Mouse (Mus musculus): ENCODE results near the gene Gps2. TPM values are rescaled to one million over a fixed set of nuclear protein-coding genes. Genes with fewer than 3 reads are reported as not detected.

The Gps2 gene
- polyA plus RNA-seq (2012; rRNA removed) = 83.1 and 141 TPM in 2 replicates

DNA sequence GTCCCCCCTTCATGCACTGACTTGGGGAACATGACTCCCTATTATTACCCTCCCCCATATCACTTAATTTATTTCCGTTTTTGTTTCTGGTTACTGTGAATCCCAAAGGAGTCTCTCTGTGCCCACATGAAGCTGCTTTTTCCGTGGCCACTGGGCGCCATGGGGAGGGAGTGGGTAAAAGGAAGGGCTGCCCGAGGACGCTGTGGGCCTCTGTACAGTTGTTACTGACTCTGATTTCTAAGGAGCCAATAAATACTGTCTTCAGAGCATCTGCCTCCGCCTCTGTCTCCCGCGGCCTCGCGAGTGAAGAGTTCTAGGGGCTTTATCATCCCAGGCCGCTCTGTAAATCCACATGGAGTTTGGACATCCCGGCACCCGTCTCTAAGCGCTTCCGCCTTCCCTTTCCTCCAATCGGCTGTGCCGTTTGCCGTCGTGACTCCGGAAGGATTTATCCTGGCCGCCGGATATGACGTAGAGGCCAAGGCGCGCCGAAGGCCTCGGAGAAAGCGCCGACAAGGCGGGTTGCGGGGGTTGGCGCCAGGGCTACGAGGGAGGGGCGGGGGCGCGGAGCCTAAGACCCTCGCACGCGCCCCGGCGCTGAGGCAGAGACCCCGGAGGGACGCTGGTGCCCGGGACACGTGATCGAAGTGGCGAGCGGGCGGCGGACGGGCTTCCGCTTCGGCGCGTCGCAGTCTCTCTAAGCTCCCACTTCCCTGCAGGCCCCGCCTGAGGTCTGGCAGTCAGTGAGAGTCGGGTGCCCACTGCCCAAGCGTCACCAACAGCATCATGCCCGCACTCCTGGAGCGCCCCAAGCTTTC lies at the start of gene Gps2:
Gps2 (plus strand) TSS at position 335 of the 818 bp plus-strand sequence.

DNA sequence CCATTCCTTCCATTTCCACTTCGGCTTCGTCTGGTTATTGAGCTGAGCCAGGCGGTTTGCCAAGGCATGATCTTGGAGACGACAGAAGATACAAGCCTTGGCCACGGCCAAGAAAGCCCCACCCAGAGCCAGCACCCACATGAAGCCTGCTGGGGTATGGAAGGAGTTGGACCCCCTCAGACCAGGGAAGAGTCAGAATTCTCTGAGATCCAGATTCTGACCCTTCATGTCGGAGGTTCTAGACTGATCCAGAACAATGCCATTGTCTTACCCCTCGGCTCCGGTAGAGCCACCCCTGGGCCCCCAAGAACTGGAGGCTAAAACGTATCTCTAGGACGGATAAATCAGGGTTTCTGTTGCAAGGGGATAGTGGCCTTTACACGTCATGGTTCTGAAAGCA lies 35.8 kb upstream of the Gps2 start, which contains the start of gene Tmem95:
Tmem95 (minus strand) TSS at position 141 of the 400 bp plus-strand sequence.

DNA sequence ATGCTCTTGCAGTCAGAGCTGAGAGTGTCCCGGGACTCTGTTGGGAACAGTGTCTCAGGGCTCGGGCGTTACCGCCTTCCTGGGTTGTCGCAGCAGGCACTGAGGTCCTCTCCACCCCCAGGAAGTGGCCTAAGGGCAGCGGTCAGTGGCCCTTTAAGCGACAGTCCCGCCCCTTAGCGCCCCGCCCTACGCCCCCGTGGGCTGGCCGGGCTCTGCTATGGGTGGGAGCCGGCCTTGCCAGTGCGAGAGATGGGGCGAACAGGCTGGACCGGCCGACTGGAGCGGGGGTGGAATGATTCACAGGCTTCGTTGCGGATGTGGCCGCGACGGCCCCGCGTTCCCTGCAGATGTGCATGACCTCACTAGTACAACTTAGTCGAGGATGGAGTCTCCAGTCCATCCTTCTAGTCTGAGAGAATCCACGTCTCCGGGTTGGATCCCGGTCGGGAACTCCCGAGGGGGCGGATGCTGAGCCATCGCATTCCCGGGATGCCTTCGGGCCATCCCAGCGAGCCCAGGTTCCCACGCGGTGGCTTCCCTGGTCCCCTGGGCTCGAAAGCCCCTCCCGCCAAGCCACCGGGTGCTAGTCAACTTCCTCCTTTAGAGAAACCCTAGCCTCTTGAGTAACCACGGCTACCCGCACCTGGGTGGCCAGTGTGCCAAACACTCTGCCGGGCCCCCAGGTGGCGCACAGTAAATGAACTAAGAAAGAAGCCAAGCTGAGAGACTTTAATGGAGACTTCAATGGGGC lies 32.7 kb upstream of the Gps2 start, which contains the start of gene Kctd11:
Kctd11 (minus strand) TSS at position 554 of the 751 bp plus-strand sequence.

DNA sequence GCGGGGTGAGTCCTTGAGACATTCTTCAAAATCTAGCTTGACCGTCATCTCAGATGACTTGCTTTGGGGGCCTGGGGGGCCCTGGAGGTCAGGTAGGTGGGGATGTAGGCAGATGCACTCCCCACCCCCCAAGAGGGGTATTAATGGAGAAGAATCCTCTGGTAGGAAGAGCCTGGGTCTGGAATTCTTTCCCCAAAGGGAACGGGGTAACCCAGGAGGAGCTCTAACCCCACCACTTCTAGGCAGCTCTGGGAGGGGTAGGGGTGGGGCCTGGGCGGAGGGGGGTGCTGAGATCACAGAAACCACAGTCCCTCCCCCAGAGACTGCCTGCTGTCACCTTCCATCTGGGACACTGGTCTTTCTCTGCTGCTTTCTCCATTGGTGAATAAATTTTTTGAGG lies 18.4 kb upstream of the Gps2 start, which contains the start of gene Acap1:
Acap1 (minus strand) TSS at position 249 of the 400 bp plus-strand sequence.

DNA sequence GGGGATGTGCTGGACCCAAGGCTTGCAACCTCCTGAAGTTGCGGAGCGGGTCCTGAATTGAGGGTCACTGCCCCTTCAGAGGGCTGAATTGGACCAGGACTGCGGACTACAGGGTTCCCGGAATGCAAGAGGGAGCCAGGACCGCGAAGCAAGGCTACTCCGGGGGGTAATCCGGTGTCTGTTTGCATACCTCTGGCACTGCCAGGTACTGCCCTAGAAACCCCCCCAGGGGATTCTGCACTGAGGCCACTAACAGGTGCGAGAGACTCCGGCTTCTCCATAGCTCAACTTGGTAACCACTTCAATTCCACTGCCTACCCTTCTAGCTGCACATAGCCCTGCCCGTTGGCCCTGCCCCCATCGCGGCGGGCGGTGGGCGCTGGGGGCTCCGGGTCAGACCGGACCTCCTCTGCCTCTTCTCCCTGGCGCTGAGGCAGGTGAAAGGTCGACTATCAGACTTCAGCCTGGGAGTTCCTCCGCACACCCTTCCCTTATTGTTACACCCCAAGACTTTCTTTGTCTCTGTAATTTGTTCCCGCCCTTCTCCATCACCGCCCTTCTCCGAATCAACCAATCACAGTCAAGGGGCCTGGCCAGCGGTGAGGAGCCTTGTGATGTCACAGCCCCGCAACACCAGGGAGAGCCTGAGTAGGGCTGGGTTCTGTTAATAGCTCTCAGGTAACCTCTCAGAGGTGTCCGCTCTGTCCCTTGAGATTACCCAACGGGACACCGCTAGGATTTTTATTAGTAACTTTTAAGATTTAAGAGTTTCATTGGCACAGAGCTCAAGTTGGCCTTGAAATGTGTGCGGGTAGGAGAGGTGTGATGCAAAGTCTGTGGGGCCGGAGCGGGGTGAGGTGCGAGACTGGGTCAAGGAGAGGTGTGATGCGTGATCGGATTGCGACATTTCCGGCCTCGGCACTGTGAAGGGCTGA lies 12.9 kb upstream of the Gps2 start, which contains the start of the genes 2810408A11Rik and Neurl4:
2810408A11Rik (minus strand) TSS at position 517 of the 935 bp plus-strand sequence.
Neurl4 (plus strand) TSS at position 602 of the 935 bp plus-strand sequence.

DNA sequence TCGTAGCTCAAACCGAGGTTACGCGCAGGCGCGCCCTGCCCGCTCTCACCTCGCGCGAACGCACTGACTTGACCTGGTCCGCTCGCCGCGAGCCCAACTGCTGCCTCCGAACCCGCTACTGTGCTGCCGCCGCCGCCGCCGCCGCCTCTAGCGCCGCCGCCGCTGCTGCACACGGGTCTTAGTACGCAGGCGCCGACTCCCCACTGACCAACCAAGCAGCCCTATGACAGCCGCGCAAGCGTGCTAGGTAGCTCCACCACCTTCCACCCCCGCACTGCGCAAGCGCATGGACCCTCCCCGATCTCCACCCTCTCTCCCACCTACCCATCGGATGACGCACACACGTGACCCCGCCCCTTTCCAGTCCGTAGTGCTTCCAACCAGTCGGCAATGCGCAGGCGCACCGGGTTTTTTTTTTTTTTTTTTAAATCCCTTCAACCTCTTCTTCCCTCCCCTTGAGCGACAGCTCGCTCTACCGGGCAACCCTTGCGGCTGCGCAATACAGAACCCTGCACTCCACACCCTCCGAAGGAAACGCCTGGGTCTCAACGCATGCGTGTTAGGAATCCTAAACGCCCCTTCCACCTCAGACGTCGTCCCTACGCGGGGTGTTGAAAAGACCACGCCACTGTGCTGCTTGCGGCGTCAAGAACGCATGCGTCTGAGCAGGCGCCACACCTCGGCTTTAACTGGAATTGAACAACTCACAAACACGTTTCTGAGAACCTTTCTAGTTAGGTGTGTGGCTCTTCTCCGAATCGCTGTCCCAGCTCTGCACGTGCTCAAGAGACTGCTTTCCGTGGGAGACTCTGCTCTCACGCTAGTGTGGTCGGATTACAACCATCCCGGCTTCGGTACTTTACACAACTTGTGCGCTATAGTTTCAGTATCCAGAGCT lies 7.7 kb downstream of the Gps2 start, which contains the start of gene Eif5a:
Eif5a (minus strand) TSS at position 845 of the 898 bp plus-strand sequence.

DNA sequence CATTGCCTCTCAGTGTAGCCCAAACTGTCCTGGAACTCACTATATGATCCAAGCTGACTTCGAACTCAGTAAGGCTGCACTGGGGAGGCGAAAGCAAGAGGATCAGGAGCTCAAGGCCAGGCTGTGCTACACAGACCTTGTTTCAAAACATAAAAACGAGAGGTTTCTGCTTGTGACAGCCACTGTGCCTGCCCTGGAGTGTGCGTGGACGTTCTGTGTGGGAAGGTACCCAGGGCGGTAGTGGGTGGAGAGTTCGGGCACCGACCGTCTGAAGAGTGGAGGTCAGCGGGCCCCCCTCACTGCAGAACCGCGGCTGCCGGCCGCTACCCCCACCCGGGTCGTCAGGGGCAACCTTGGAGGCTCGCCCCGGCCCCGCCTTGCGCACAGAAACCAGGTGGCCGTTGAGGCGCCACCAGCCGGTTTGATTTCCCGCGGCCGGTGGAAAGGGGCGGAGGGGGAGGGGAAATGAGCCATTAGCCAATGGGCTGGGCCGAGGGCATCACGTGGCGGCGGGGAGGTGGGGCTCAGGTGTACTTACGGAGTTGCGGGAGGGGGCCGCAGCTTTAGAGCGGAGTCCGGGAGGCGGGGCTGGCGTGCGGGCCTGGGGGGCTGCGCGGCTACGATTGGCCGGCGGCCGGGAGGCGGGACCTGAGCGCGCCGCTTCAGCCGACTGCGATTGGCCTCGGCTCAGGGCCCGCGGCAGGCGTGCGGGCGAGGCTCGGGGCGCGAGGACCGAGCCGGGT lies 21.6 kb downstream of the Gps2 start, which contains the start of gene Ybx2:
Ybx2 (plus strand) TSS at position 660 of the 743 bp plus-strand sequence.

DNA sequence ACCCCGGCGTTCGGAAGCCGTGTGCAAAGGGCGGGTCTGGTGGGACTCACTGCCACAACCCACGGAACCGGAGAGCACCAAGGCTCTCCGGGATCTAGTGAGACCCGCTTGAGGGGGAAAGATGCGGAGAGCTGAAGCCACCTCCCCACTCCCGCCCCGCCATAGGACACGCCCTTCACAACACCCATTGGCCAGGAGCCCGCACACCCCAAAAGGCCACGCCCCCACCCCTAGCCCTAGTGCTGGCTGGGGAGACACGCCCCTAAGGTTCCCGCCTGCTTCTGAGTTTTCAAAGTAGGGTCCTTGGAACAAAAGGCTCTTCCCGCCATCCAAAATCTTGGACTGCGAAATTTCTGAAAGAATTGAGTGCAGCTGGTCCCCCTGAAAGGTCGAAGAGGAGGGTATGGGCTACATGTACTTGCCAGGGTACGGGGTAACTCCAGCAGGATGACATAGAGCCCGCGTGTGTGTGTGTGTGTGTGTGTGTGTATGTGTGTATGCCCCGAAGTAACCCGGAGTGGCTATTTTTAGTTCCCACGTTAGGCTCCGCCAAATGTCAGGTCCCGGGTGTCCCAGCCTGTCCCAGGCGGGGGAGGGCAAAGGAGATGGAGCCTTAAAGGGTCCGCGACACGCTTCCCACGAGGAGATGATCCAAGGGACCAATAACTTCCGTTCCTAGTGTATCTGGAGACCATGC lies 34.5 kb downstream of the Gps2 start, which contains the start of gene Slc2a4:
Slc2a4 (minus strand) TSS at position 123 of the 697 bp plus-strand sequence.

DNA sequence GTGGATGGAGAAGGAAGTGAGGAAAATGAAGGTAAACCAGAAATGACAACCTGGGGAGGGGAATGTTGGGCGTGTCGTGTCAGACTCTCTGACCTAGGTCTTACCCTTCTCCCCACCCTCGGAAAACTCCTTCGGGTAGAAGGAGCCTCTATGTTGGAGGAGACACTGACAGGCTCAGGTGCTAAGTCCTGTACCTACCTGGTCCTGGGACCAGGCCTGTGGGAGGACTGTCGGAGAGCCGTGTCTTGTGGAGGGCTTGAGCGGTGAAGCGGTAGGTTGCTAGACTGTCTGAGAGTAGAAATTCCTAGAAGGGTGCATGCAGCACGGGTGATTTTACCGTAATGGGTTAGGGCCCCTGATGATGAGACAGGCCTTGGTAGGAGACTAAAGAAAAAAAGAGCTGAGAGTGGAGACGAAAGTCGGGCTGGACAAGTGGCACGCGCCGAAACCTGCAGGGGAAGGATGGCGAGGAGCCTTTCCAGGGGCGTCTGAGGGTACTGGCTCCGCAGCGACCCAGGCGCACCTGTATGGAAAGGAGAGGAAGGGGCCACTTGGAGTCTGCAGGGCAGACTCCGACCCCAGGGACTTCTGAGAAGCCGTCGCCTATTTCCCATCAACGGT lies 51.1 kb downstream of the Gps2 start, which contains the start of gene Cldn7:
Cldn7 (plus strand) TSS at position 130 of the 621 bp plus-strand sequence.

Other genes with a start within 250 kb of the Gps2 start
- gene Cd68, start 247.7 kb upstream of the Gps2 start, polyA plus RNA-seq (2012; rRNA removed) = 38.2 and 52.8 TPM in 2 replicates
- gene Eif4a1, start 241.5 kb upstream of the Gps2 start, polyA plus RNA-seq (2012; rRNA removed) = 252 and 395 TPM in 2 replicates
- 57.7 and 67.2 TPM in 2 replicates for gene Senp3, start 231.8 kb upstream of the Gps2 start, polyA plus RNA-seq (2012; rRNA removed)
- 5.2 and 8.0 TPM in 2 replicates for gene Tnfsf13, start 228.1 kb upstream of the Gps2 start, polyA plus RNA-seq (2012; rRNA removed)
- 59.3 and 71.8 TPM in 2 replicates for gene Tnfsf12, start 218.0 kb upstream of the Gps2 start, polyA plus RNA-seq (2012; rRNA removed)
- gene Tnfsfm13, start 217.8 kb upstream of the Gps2 start, polyA plus RNA-seq (2012; rRNA removed) = 12.8 and 20.4 TPM in 2 replicates
- 17.8 and 29.7 TPM in 2 replicates for gene Polr2a, start 155.3 kb upstream of the Gps2 start, polyA plus RNA-seq (2012; rRNA removed)
- gene Slc35g3, start 151.9 kb upstream of the Gps2 start, polyA plus RNA-seq (2012; rRNA removed) = 1.3 and 1.5 TPM in 2 replicates
- 48.6 and 69.0 TPM in 2 replicates for gene Zbtb4, start 148.0 kb upstream of the Gps2 start, polyA plus RNA-seq (2012; rRNA removed)
- gene Chrnb1, start 117.9 kb upstream of the Gps2 start, polyA plus RNA-seq (2012; rRNA removed) = 9.5 and 12.9 TPM in 2 replicates
- 7.8 and 8.5 TPM in 2 replicates for gene Fgf11, start 112.0 kb upstream of the Gps2 start, polyA plus RNA-seq (2012; rRNA removed)
- gene Tmem102, start 108.3 kb upstream of the Gps2 start, polyA plus RNA-seq (2012; rRNA removed) = 7.3 and 9.6 TPM in 2 replicates
- not detected in 2 replicates for gene Gm39566, start 98.6 kb upstream of the Gps2 start, polyA plus RNA-seq (2012; rRNA removed)
- not detected in 2 replicates for gene Spem2, start 95.4 kb upstream of the Gps2 start, polyA plus RNA-seq (2012; rRNA removed)
- gene Spem1, start 91.7 kb upstream of the Gps2 start, polyA plus RNA-seq (2012; rRNA removed) = 0.26 and 0.50 TPM in 2 replicates
- 79.8 and 101 TPM in 2 replicates for gene Nlgn2, start 76.1 kb upstream of the Gps2 start, polyA plus RNA-seq (2012; rRNA removed)
- gene Tmem256, start 75.4 kb upstream of the Gps2 start, polyA plus RNA-seq (2012; rRNA removed) = 120 and 177 TPM in 2 replicates
- gene Plscr3, start 67.5 kb upstream of the Gps2 start, polyA plus RNA-seq (2012; rRNA removed) = 145 and 168 TPM in 2 replicates
- 5.2 and 6.0 TPM in 2 replicates for gene Tnk1, start 55.2 kb upstream of the Gps2 start, polyA plus RNA-seq (2012; rRNA removed)
- not detected in 2 replicates for gene Tmem95, start 35.9 kb upstream of the Gps2 start, polyA plus RNA-seq (2012; rRNA removed)
- 9.6 and 10.4 TPM in 2 replicates for gene Kctd11, start 32.5 kb upstream of the Gps2 start, polyA plus RNA-seq (2012; rRNA removed)
- 1.4 and 1.8 TPM in 2 replicates for gene Acap1, start 18.3 kb upstream of the Gps2 start, polyA plus RNA-seq (2012; rRNA removed)
- gene 2810408A11Rik, start 12.9 kb upstream of the Gps2 start, polyA plus RNA-seq (2012; rRNA removed) = 1.5 TPM in 2 replicates
- 67.0 and 76.7 TPM in 2 replicates for gene Neurl4, start 12.8 kb upstream of the Gps2 start, polyA plus RNA-seq (2012; rRNA removed)
- gene Eif5a, start 8.1 kb downstream of the Gps2 start, polyA plus RNA-seq (2012; rRNA removed) = 359 and 447 TPM in 2 replicates
- 21.2 and 30.0 TPM in 2 replicates for gene Ybx2, start 21.9 kb downstream of the Gps2 start, polyA plus RNA-seq (2012; rRNA removed)
- gene Slc2a4, start 34.3 kb downstream of the Gps2 start, polyA plus RNA-seq (2012; rRNA removed) = 51.0 and 53.2 TPM in 2 replicates
- 32.6 and 38.7 TPM in 2 replicates for gene Cldn7, start 50.9 kb downstream of the Gps2 start, polyA plus RNA-seq (2012; rRNA removed)
- gene Ctdnep1, start 67.3 kb downstream of the Gps2 start, polyA plus RNA-seq (2012; rRNA removed) = 99.3 and 120 TPM in 2 replicates
- 60.0 and 74.1 TPM in 2 replicates for gene Elp5, start 68.6 kb downstream of the Gps2 start, polyA plus RNA-seq (2012; rRNA removed)
- gene Gabarap, start 77.3 kb downstream of the Gps2 start, polyA plus RNA-seq (2012; rRNA removed) = 406 and 430 TPM in 2 replicates
- 18.6 and 19.8 TPM in 2 replicates for gene Phf23, start 81.9 kb downstream of the Gps2 start, polyA plus RNA-seq (2012; rRNA removed)
- gene Dvl2, start 86.7 kb downstream of the Gps2 start, polyA plus RNA-seq (2012; rRNA removed) = 30.5 and 32.6 TPM in 2 replicates
- 70.9 and 79.8 TPM in 2 replicates for gene Acadvl, start 101.5 kb downstream of the Gps2 start, polyA plus RNA-seq (2012; rRNA removed)
- gene Dlg4, start 103.1 kb downstream of the Gps2 start, polyA plus RNA-seq (2012; rRNA removed) = 35.0 and 35.2 TPM in 2 replicates
- gene Asgr1, start 140.2 kb downstream of the Gps2 start, polyA plus RNA-seq (2012; rRNA removed) = 4.9 and 5.0 TPM in 2 replicates
- 2.4 and 2.6 TPM in 2 replicates for gene Asgr2, start 178.8 kb downstream of the Gps2 start, polyA plus RNA-seq (2012; rRNA removed)
- gene Mgl2, start 216.4 kb downstream of the Gps2 start, polyA plus RNA-seq (2012; rRNA removed) = 6.0 and 6.3 TPM in 2 replicates
- 6.2 and 8.4 TPM in 2 replicates for gene Clec10a, start 242.3 kb downstream of the Gps2 start, polyA plus RNA-seq (2012; rRNA removed)

Data from ovary, adult 2 months (tissue).